Mouse (Mus musculus) midbrain, embryonic 16.5 days (tissue): ENCODE measurements at regions not wholly inside any gene's neighbourhood (a gene's known extent, or its start where the extent isn't known, plus 50 kb on each side); places are given as distances from the start of the nearest gene placed in this dataset.

ENCODE experiments used
- ATAC-seq: fragments of 200-750 bp; cut with Nextera tagmentation; 2 replicates; pipeline ENCODE4 v1.8.0; 2017; ENCODE audit warnings: moderate TSS enrichment
- H3K27ac ChIP-seq: fragments of 300-500 bp; sonication (generic); 2 replicates; pipeline ENCODE4 v1.5.1; 2014; ENCODE audit warnings: mild to moderate bottlenecking, low read length, mixed read lengths
- H3K27me3 ChIP-seq: fragments of 300-500 bp; sonication (generic); 2 replicates; pipeline ENCODE4 v1.6.1; 2014; ENCODE audit warnings: low read depth, low read length, mixed read lengths; ENCODE audit not compliant: control insufficient read depth, insufficient read depth
- H3K36me3 ChIP-seq: fragments of 300-500 bp; sonication (generic); 2 replicates; pipeline ENCODE4 v1.6.1; 2014; ENCODE audit warnings: mild to moderate bottlenecking, low read length, moderate library complexity, mixed read lengths; ENCODE audit not compliant: control insufficient read depth, insufficient read depth
- H3K4me1 ChIP-seq: fragments of 300-500 bp; sonication (generic); 2 replicates; pipeline ENCODE4 v1.6.1; 2014; ENCODE audit warnings: mild to moderate bottlenecking, low read length, mixed read lengths; ENCODE audit not compliant: control insufficient read depth, insufficient read depth
- H3K4me2 ChIP-seq: fragments of 300-500 bp; sonication (generic); 2 replicates; pipeline ENCODE4 v1.6.1; 2014; ENCODE audit warnings: mild to moderate bottlenecking, low read length, mixed read lengths
- H3K4me3 ChIP-seq: fragments of 300-500 bp; sonication (generic); 2 replicates; pipeline ENCODE4 v1.5.1; 2014; ENCODE audit warnings: low read depth, mild to moderate bottlenecking, low read length, moderate library complexity, mixed read lengths
- H3K9ac ChIP-seq: fragments of 300-500 bp; sonication (generic); 2 replicates; pipeline ENCODE4 v1.6.1; 2014; ENCODE audit warnings: low read depth, low read length, mixed read lengths
- H3K9me3 ChIP-seq: fragments of 300-500 bp; sonication (generic); replicated peaks from 2 replicates; pipeline ENCODE4 v1.6.1; 2014; ENCODE audit warnings: mild to moderate bottlenecking, low read length, mixed read lengths; ENCODE audit not compliant: control insufficient read depth, poor library complexity, severe bottlenecking
- WGBS: fragments of 180-500 bp; shearing (Covaris S2); extraction: QIAGEN DNeasy Blood & Tissue Kit; methylation state at CpG from one replicate; pipeline ENCODE4 v1.1.7; 2014; 5-methylcytosine and 5-hydroxymethylcytosine counted together

- ATAC-seq, result peak; percentile 67
- no peak overlapping the region for H3K27ac ChIP-seq
- 89% methylated on average over 5 of the region's 5 CpGs for WGBS
These were observed 225.4 kb upstream of the Ednra start for GRCm38 (mm10) chr8:77949640-77950039.

GRCm38 (mm10) chr8:77958814-77959372 is 234.6 kb upstream of the Ednra start:
- H3K9me3 ChIP-seq, result no peaks in the 10 kb centered on the region
- WGBS, result 85% methylated on average over 4 of the region's 4 CpGs
- ATAC-seq, result no peak

More at GRCm38 (mm10) chr8:77949640-77950039, 225.4 kb upstream of the Ednra start:
- H3K9me3 ChIP-seq, result no peaks in the 10 kb centered on the region
- no peaks in the 10 kb centered on the region for H3K27me3 ChIP-seq
- H3K4me2 ChIP-seq, result no peak overlapping the region
- no peak overlapping the region for H3K4me3 ChIP-seq
- no peaks in the 10 kb centered on the region for H3K4me1 ChIP-seq
- H3K9ac ChIP-seq, result no peak overlapping the region
- H3K36me3 ChIP-seq, result no peaks in the 10 kb centered on the region

GRCm38 (mm10) chr8:77963102-77963698 is 238.9 kb upstream of the Ednra start:
- 47% methylated on average over 3 of the region's 3 CpGs for WGBS
- ATAC-seq, result no peak
- no peak overlapping the region for H3K9ac ChIP-seq
- H3K9me3 ChIP-seq, result no peaks in the 10 kb centered on the region
- no peaks in the 10 kb centered on the region for H3K27me3 ChIP-seq
- no peaks in the 10 kb centered on the region for H3K4me1 ChIP-seq
- H3K36me3 ChIP-seq, result no peaks in the 10 kb centered on the region
- no peak overlapping the region for H3K27ac ChIP-seq
- no peak overlapping the region for H3K4me3 ChIP-seq
- no peak overlapping the region for H3K4me2 ChIP-seq

More at GRCm38 (mm10) chr8:77958814-77959372, 234.6 kb upstream of the Ednra start:
- Histone ChIP-seq H3K27me3 (no peaks in the 10 kb centered on the region), H3K4me2 (no peak overlapping the region), H3K9ac (no peak overlapping the region), H3K36me3 (no peaks in the 10 kb centered on the region), H3K27ac (no peak overlapping the region), H3K4me1 (no peaks in the 10 kb centered on the region), H3K4me3 (no peak overlapping the region)

- H3K36me3 ChIP-seq, result no peaks in the 10 kb centered on the region
- no peak overlapping the region for H3K9ac ChIP-seq
- H3K27me3 ChIP-seq, result no peaks in the 10 kb centered on the region
- no peak overlapping the region for H3K27ac ChIP-seq
- H3K9me3 ChIP-seq, result no peaks in the 10 kb centered on the region
- ATAC-seq, result no peak
- no peaks in the 10 kb centered on the region for H3K4me1 ChIP-seq
- WGBS, result 80% methylated on average over 8 of the region's 8 CpGs
- no peak overlapping the region for H3K4me3 ChIP-seq
- H3K4me2 ChIP-seq, result no peak overlapping the region
These were observed 242.7 kb upstream of the Ttc29 start for GRCm38 (mm10) chr8:77970378-77970777.

GRCm38 (mm10) chr8:77973714-77974113 is 239.4 kb upstream of the Ttc29 start:
- Histone ChIP-seq H3K27ac (no peak overlapping the region), H3K4me3 (no peak overlapping the region), H3K9me3 (no peaks in the 10 kb centered on the region), H3K27me3 (no peaks in the 10 kb centered on the region), H3K36me3 (no peaks in the 10 kb centered on the region), H3K4me1 (no peaks in the 10 kb centered on the region), H3K4me2 (no peak overlapping the region), H3K9ac (no peak overlapping the region)
- 80% methylated on average over 4 of the region's 4 CpGs for WGBS
- ATAC-seq, result no peak

GRCm38 (mm10) chr8:77979106-77979505 is 234.0 kb upstream of the Ttc29 start:
- no peak overlapping the region for H3K9ac ChIP-seq
- H3K27me3 ChIP-seq, result no peaks in the 10 kb centered on the region
- no peak overlapping the region for H3K4me3 ChIP-seq
- no peaks in the 10 kb centered on the region for H3K4me1 ChIP-seq
- 58% methylated on average over 2 of the region's 2 CpGs for WGBS
- H3K9me3 ChIP-seq, result no peaks in the 10 kb centered on the region
- no peaks in the 10 kb centered on the region for H3K36me3 ChIP-seq
- no peak overlapping the region for H3K27ac ChIP-seq
- H3K4me2 ChIP-seq, result no peak overlapping the region
- no peak for ATAC-seq

GRCm38 (mm10) chr8:77980701-77981100 is 232.4 kb upstream of the Ttc29 start:
- no peak for ATAC-seq

GRCm38 (mm10) chr8:77982031-77982430 is 231.1 kb upstream of the Ttc29 start:
- Histone ChIP-seq H3K9me3 (no peaks in the 10 kb centered on the region), H3K27me3 (no peaks in the 10 kb centered on the region), H3K4me1 (no peaks in the 10 kb centered on the region), H3K4me2 (no peak overlapping the region), H3K27ac (no peak overlapping the region), H3K4me3 (no peak overlapping the region), H3K36me3 (no peaks in the 10 kb centered on the region), H3K9ac (no peak overlapping the region)
- 88% methylated on average over 3 of the region's 3 CpGs for WGBS
- ATAC-seq, result no peak

More at GRCm38 (mm10) chr8:77980701-77981100, 232.4 kb upstream of the Ttc29 start:
- Histone ChIP-seq H3K27me3 (no peaks in the 10 kb centered on the region), H3K9ac (no peak overlapping the region), H3K9me3 (no peaks in the 10 kb centered on the region), H3K36me3 (no peaks in the 10 kb centered on the region), H3K27ac (no peak overlapping the region), H3K4me3 (no peak overlapping the region), H3K4me1 (no peaks in the 10 kb centered on the region), H3K4me2 (no peak overlapping the region)
- WGBS, result 84% methylated on average over 3 of the region's 3 CpGs

- no peaks in the 10 kb centered on the region for H3K9me3 ChIP-seq
- no peak overlapping the region for H3K4me3 ChIP-seq
- WGBS, result 76% methylated on average over 3 of the region's 3 CpGs
- H3K9ac ChIP-seq, result no peak overlapping the region
- H3K4me2 ChIP-seq, result no peak overlapping the region
- no peak overlapping the region for H3K27ac ChIP-seq
- H3K4me1 ChIP-seq, result no peaks in the 10 kb centered on the region
- no peak for ATAC-seq
- H3K36me3 ChIP-seq, result no peaks in the 10 kb centered on the region
- no peaks in the 10 kb centered on the region for H3K27me3 ChIP-seq
These were observed 229.6 kb upstream of the Ttc29 start for GRCm38 (mm10) chr8:77983476-77983875.
